Mouse (Mus musculus): ENCODE measurements around the gene Mbnl2. TPM values are rescaled to one million over a fixed set of nuclear protein-coding genes. Genes with fewer than 3 reads are reported as not detected.

Mbnl2 gene
- polyA plus RNA-seq, 1 experiment from 2014 or later = 20.2 TPM

DNA sequence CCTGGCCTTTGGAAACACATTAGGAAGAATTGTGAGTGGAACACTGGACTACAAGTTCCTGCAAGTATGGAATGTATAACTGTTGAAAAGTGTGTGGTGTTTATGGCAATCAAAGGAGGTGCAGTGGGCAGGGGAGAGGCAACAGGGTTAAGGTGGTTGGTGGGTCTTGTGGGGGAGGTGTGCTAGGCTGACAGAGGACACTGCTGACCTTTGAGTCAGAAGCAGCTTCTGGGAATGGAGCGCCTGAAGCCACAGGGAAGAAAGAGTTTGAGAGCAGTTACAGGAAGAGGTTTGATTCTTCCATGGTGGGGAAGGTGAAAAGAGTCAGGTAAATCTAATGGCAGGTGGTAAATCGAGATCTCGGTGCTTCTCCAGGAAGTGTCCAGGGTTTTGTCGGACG is 16.7 kb downstream of the Mbnl2 start:
- Histone ChIP-seq H3K4me3 (no peak overlapping the region), H3K4me1 (peaks cover 49% of the 10 kb centered on the region), H3K9ac (no peak overlapping the region), H3K4me2 (no peak overlapping the region), H3K36me3 (no peaks in the 10 kb centered on the region), H3K27me3 (replicated peaks) (no peaks in the 10 kb centered on the region), H3K9me3 (replicated peaks) (no peaks in the 10 kb centered on the region), H3K27ac (no peak overlapping the region)
- ATAC-seq = no peak
- 69% methylated on average over 5 of the region's 5 CpGs for WGBS (ENCODE audit: insufficient replicate concordance)

GRCm38 (mm10) chr14:120292617-120293195 is 17.2 kb downstream of the Mbnl2 start:
- Histone ChIP-seq H3K27me3 (replicated peaks) (no peaks in the 10 kb centered on the region), H3K9ac (no peak overlapping the region), H3K4me3 (no peak overlapping the region), H3K4me2 (no peak overlapping the region), H3K9me3 (replicated peaks) (no peaks in the 10 kb centered on the region), H3K27ac (no peak overlapping the region), H3K36me3 (no peaks in the 10 kb centered on the region), H3K4me1 (peaks cover 49% of the 10 kb centered on the region)
- ATAC-seq = no peak
- WGBS (ENCODE audit: insufficient replicate concordance) = 76% methylated on average over 6 of the region's 6 CpGs

GRCm38 (mm10) chr14:120294480-120294879 is 19.0 kb downstream of the Mbnl2 start:
- no peak for ATAC-seq
- H3K4me3 ChIP-seq = no peak overlapping the region
- no peaks in the 10 kb centered on the region for H3K36me3 ChIP-seq
- H3K9ac ChIP-seq = no peak overlapping the region
- H3K27ac ChIP-seq = no peak overlapping the region
- H3K9me3 ChIP-seq (replicated peaks) = no peaks in the 10 kb centered on the region
- WGBS (ENCODE audit: insufficient replicate concordance) = 67% methylated on average over 6 of the region's 6 CpGs
- no peak overlapping the region for H3K4me2 ChIP-seq
- peaks cover 41% of the 10 kb centered on the region for H3K4me1 ChIP-seq
- H3K27me3 ChIP-seq (replicated peaks) = no peaks in the 10 kb centered on the region

GRCm38 (mm10) chr14:120295355-120296220 is 20.1 kb downstream of the Mbnl2 start:
- peaks cover 49% of the 10 kb centered on the region for H3K4me1 ChIP-seq
- H3K4me3 ChIP-seq = no peak overlapping the region
- no peaks in the 10 kb centered on the region for H3K36me3 ChIP-seq
- H3K27me3 ChIP-seq (replicated peaks) = no peaks in the 10 kb centered on the region
- 75% methylated on average over 13 of the region's 13 CpGs for WGBS (ENCODE audit: insufficient replicate concordance)
- H3K9ac ChIP-seq = no peak overlapping the region
- H3K9me3 ChIP-seq (replicated peaks) = no peaks in the 10 kb centered on the region
- no peak overlapping the region for H3K4me2 ChIP-seq
- H3K27ac ChIP-seq = no peak overlapping the region
- ATAC-seq = no peak

DNA sequence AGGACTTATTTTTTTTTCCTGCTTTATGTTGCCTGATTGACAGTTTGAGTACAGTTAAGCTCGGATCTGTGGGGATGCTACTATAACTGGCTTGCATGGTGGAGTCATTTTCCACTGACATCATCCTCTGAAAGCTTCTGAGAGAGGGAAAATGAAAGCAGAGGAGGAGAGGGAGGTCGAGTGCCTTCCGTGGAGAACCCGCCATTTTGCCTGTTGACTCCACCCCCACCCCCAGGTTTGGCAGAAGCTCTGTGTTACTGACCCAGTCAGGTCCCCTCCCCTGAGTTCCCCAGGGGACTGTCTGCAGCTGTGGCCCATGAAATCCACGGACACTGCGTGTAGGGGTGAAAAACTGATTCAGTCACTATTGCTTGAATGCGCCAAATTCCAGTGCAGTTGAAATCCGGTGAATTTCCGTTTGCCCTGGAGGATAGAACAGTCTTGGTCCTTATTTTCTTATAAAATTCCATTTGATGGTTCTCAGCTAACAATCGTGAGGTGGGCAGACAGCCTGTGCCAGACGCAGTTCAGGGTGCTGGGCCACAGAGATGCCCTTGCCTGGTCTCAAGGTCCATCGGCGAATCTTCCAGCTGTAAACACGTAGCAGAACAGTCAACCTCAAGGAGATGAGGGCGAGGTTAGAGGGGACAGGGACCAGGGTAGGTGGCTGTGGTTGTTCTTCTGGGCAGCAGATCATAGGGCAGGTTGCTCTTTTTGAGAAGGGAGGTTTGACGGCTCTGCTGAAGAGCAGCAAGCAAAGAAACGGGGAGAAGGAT is 20.9 kb downstream of the Mbnl2 start:
- ATAC-seq = no peak
- no peak overlapping the region for H3K4me3 ChIP-seq
- no peaks in the 10 kb centered on the region for H3K9me3 ChIP-seq (replicated peaks)
- H3K36me3 ChIP-seq = no peaks in the 10 kb centered on the region
- H3K9ac ChIP-seq = no peak overlapping the region
- H3K27me3 ChIP-seq (replicated peaks) = no peaks in the 10 kb centered on the region
- H3K27ac ChIP-seq = no peak overlapping the region; the same call in 1 of the 2 replicates
- WGBS (ENCODE audit: insufficient replicate concordance) = 70% methylated on average over 17 of the region's 17 CpGs
- no peak overlapping the region for H3K4me2 ChIP-seq
- peaks cover 49% of the 10 kb centered on the region for H3K4me1 ChIP-seq

DNA sequence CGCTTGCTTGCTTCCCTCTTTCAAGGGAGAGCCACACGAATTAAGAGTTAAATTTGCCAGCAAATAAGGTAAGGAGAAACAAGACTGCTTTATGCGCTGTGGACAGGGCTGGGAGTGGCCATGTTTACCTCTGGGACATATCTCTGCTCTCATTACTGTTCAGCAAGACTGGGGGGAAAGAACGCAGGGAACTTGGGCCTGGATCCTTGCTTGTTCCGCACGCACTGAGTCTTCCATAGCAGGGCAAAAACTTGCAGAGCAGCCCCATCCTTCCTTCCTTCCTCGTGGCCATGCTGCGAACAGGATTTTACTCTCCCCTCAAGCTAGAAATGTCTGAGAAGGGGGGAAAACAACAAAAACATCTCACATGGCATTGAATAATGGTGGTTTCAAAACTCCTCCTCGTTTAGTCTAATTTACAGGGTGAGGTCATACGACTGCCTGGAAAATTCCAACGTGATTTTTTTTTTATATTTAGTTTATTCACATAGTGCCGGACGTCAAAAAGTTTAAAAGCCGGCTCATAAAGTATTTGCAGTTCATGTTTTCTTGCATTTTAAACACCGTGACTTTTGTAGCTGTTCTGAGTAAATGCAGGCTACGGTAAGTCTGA is 21.8 kb downstream of the Mbnl2 start:
- no peak overlapping the region for H3K4me3 ChIP-seq
- peaks cover 46% of the 10 kb centered on the region for H3K4me1 ChIP-seq
- H3K9ac ChIP-seq = no peak overlapping the region
- H3K27me3 ChIP-seq (replicated peaks) = no peaks in the 10 kb centered on the region
- no peak for ATAC-seq
- no peaks in the 10 kb centered on the region for H3K36me3 ChIP-seq
- H3K9me3 ChIP-seq (replicated peaks) = no peaks in the 10 kb centered on the region
- H3K4me2 ChIP-seq = 0 out of 2 replicates have a peak overlapping the region, but pooled peaks have one; percentile 2
- 53% methylated on average over 16 of the region's 16 CpGs for WGBS (ENCODE audit: insufficient replicate concordance)
- H3K27ac ChIP-seq = peak overlapping the region; percentile 10; the same call in 1 of the 2 replicates

GRCm38 (mm10) chr14:120297833-120298232 is 22.4 kb downstream of the Mbnl2 start:
- no peak for ATAC-seq
- Histone ChIP-seq H3K4me3 (no peak overlapping the region), H3K27ac (no peak overlapping the region), H3K4me1 (peaks cover 43% of the 10 kb centered on the region), H3K4me2 (no peak overlapping the region), H3K36me3 (no peaks in the 10 kb centered on the region), H3K27me3 (replicated peaks) (no peaks in the 10 kb centered on the region), H3K9me3 (replicated peaks) (no peaks in the 10 kb centered on the region), H3K9ac (no peak overlapping the region)
- WGBS (ENCODE audit: insufficient replicate concordance) = 69% methylated on average over 6 of the region's 6 CpGs

DNA sequence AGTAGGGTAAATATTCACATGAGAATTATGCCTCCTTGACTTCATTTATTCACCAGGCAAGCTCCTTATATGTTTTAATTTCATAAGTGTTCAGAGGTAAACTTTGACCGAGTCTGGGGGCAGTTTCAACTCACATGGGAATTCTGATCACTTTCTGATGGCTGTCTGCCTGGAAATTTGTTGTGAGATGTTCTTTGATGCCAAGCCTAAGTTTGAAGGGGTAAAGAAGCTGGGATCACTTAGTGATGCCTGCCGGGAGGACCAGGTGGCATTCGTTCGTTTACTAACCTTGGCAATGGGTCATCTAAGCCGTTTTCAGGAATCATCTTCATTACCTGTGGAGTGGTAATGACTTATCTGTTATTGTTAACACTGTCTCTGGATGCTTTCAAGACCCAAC is 23.0 kb downstream of the Mbnl2 start:
- H3K9me3 ChIP-seq (replicated peaks) = no peaks in the 10 kb centered on the region
- no peak overlapping the region for H3K4me3 ChIP-seq
- no peaks in the 10 kb centered on the region for H3K36me3 ChIP-seq
- H3K4me2 ChIP-seq = no peak overlapping the region
- WGBS (ENCODE audit: insufficient replicate concordance) = 75% methylated on average over 5 of the region's 5 CpGs
- H3K4me1 ChIP-seq = peaks cover 44% of the 10 kb centered on the region
- ATAC-seq = no peak
- no peaks in the 10 kb centered on the region for H3K27me3 ChIP-seq (replicated peaks)
- no peak overlapping the region for H3K9ac ChIP-seq
- no peak overlapping the region for H3K27ac ChIP-seq

- ATAC-seq = 0 out of 2 replicates have a peak, but pooled peaks have one; percentile 13
- 46% methylated on average over 3 of the region's 3 CpGs for WGBS (ENCODE audit: insufficient replicate concordance)
- Histone ChIP-seq H3K9ac (no peak overlapping the region), H3K9me3 (replicated peaks) (no peaks in the 10 kb centered on the region), H3K4me3 (no peak overlapping the region), H3K36me3 (no peaks in the 10 kb centered on the region), H3K27ac (no peak overlapping the region), H3K4me2 (no peak overlapping the region), H3K4me1 (peaks cover 46% of the 10 kb centered on the region), H3K27me3 (replicated peaks) (no peaks in the 10 kb centered on the region)
These were observed 24.2 kb downstream of the Mbnl2 start for GRCm38 (mm10) chr14:120299716-120300115.

GRCm38 (mm10) chr14:120300191-120300590 is 24.7 kb downstream of the Mbnl2 start:
- H3K4me3 ChIP-seq = no peak overlapping the region
- no peak overlapping the region for H3K9ac ChIP-seq
- peak overlapping the region; percentile 56; the same call in 1 of the 2 replicates for H3K27ac ChIP-seq
- no peaks in the 10 kb centered on the region for H3K36me3 ChIP-seq
- no peaks in the 10 kb centered on the region for H3K27me3 ChIP-seq (replicated peaks)
- no peak for ATAC-seq
- peaks cover 46% of the 10 kb centered on the region for H3K4me1 ChIP-seq
- 64% methylated on average over 4 of the region's 4 CpGs for WGBS (ENCODE audit: insufficient replicate concordance)
- H3K9me3 ChIP-seq (replicated peaks) = no peaks in the 10 kb centered on the region
- no peak overlapping the region for H3K4me2 ChIP-seq

DNA sequence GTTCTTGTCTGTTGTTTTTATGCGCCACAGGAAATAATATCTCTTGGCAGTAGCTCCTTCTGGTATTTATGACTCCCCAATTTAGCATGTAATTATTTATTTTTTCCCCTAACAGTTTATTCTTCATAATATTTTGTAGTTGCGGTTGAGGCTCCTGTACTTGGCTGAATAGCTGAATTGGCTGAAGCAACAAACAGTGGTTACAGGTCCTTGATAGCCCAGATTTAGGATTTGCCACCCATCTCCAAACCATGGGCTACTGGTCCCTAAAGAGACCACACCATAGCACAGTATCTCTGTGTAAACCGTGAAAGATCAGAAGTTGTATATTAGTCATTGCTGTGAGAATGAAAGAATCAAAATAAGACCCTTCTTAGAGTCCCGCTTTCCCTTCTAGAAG is 25.3 kb downstream of the Mbnl2 start:
- Histone ChIP-seq H3K9ac (no peak overlapping the region), H3K4me3 (no peak overlapping the region), H3K36me3 (no peaks in the 10 kb centered on the region), H3K4me2 (no peak overlapping the region), H3K27ac (no peak overlapping the region), H3K4me1 (peaks cover 43% of the 10 kb centered on the region), H3K9me3 (replicated peaks) (no peaks in the 10 kb centered on the region), H3K27me3 (replicated peaks) (no peaks in the 10 kb centered on the region)
- WGBS (ENCODE audit: insufficient replicate concordance) = 81% methylated on average over 4 of the region's 4 CpGs
- no peak for ATAC-seq

All from liver, embryonic 12.5 days (tissue).